Mouse (Mus musculus) ES-Bruce4 (cell line): ENCODE data around the gene Mum1.
"Not testable (repeated sequence)": the region's sequence is repeated elsewhere in the genome, so short reads cannot be mapped to it uniquely, and the experiment has no call there.

Experiments
- CTCF ChIP-seq: IDR thresholded peaks from one replicate; pipeline ENCODE4 v1.8.1; 2011; ENCODE audit warnings: low read depth, low read length
- EP300 ChIP-seq: IDR thresholded peaks from 2 replicates; pipeline ENCODE4 v1.6.1; 2011; ENCODE audit warnings: low read depth, low read length; ENCODE audit not compliant: insufficient read depth
- POLR2A ChIP-seq: IDR thresholded peaks from one replicate; pipeline ENCODE4 v1.8.1; 2011; ENCODE audit warnings: low read length; ENCODE audit not compliant: insufficient read depth

GRCm38 (mm10) chr10:80248437-80248836 is 22.2 kb downstream of the Mum1 start:
- not testable (repeated sequence) for TF ChIP-seq POLR2A, EP300, CTCF
